Mouse (Mus musculus) adrenal gland, postnatal 36 days (tissue): ENCODE measurements around the gene Exoc1. TPM values are rescaled to one million over a fixed set of nuclear protein-coding genes. Genes with fewer than 3 reads are reported as not detected.

ENCODE experiments used
- DNase-seq, 2 experiments: peaks; one replicate each; pipeline ENCODE4 v3.0.0; 2021; ENCODE audit warnings: mixed read lengths in 1 of 2
- total RNA-seq, 2 experiments: library from RNA; stranded (reverse); gene quantifications; 2 replicates each; pipeline ENCODE4 v1.2.3; 2021

The Exoc1 gene
- total RNA-seq, 2 experiments from 2014 or later: 46.5 to 58.1 TPM

- DNase-seq: no peak
Measured at GRCm38 (mm10) chr5:76609702-76610370, 80.7 kb downstream of the Exoc1 start.

GRCm38 (mm10) chr5:76612867-76613499 lies 83.9 kb downstream of the Exoc1 start:
- DNase-seq: no peak

- DNase-seq: no peak
Measured at GRCm38 (mm10) chr5:76615276-76615675, 86.2 kb downstream of the Exoc1 start.

- DNase-seq: no peak
Measured at GRCm38 (mm10) chr5:76616196-76616747, 87.2 kb downstream of the Exoc1 start.

GRCm38 (mm10) chr5:76618750-76619149 lies 89.6 kb downstream of the Exoc1 start:
- DNase-seq: no peak

Other genes with a start within 250 kb of the Exoc1 start
- 10 to 100 TPM; 39.8 to 54.8 TPM for gene Clock, start 224.5 kb upstream of the Exoc1 start, total RNA-seq
- gene Pdcl2, start 198.2 kb upstream of the Exoc1 start, total RNA-seq: not detected
- gene Nmu, start 165.5 kb upstream of the Exoc1 start, total RNA-seq: not detected
- not detected for gene Gm7271, start 45.3 kb upstream of the Exoc1 start, total RNA-seq
- 1 to 10 TPM; 4.5 to 5.3 TPM for gene Cep135, start 59.4 kb downstream of the Exoc1 start, total RNA-seq
- 10 to 100 TPM in 1 of 2 experiments, 1 to 10 TPM in 1; 6.4 to 15.6 TPM for gene C530008M17Rik, start 127.2 kb downstream of the Exoc1 start, total RNA-seq